Mouse (Mus musculus): ENCODE data around the gene Pgbd1. TPM values are rescaled to one million over a fixed set of nuclear protein-coding genes. Genes with fewer than 3 reads are reported as not detected.

The Pgbd1 gene
- total RNA-seq, 2 experiments from 2014 or later, result 1.1 to 1.6 TPM

Small RNAs within 50 kb of the gene (microRNA-seq; reads per million reads assigned to microRNA genes)
- gene Mir1896 (0 to 0.39 reads per million in 2 experiments), gene Mir6942 (0.20 to 0.25 reads per million in 2 experiments)

Other genes starting within 250 kb of the Pgbd1 start
- gene Gpx5, start 148.3 kb downstream of the Pgbd1 start, total RNA-seq (2021), result not detected
- gene Gpx6, start 128.9 kb downstream of the Pgbd1 start, total RNA-seq (2021), result not detected
- gene Olfr1367, start 94.1 kb downstream of the Pgbd1 start, total RNA-seq (2021), result not detected
- gene Zscan12, start 78.2 kb downstream of the Pgbd1 start, total RNA-seq (2021), result 1 to 10 TPM; 8.6 TPM
- gene Zkscan3, start 38.3 kb downstream of the Pgbd1 start, total RNA-seq (2021), result 10 to 100 TPM; 36.9 to 41.3 TPM
- gene Zscan26, start 12.7 kb upstream of the Pgbd1 start, total RNA-seq (2021), result 10 to 100 TPM; 54.4 to 55.9 TPM
- gene Nkapl, start 27.5 kb upstream of the Pgbd1 start, total RNA-seq (2021), result under 1 TPM; 0.57 to 0.96 TPM
- gene Zkscan4, start 37.8 kb upstream of the Pgbd1 start, total RNA-seq (2021), result 1 to 10 TPM; 5.9 to 6.6 TPM
- gene Gm10065, start 38.4 kb upstream of the Pgbd1 start, total RNA-seq (2021), result not detected
- gene AK157302, start 54.2 kb upstream of the Pgbd1 start, total RNA-seq (2021), result 10 to 100 TPM; 20.5 to 23.0 TPM
- gene Gm11273, start 60.4 kb upstream of the Pgbd1 start, total RNA-seq (2021), result 10 to 100 TPM; 56.7 to 70.9 TPM
- 10 to 100 TPM; 16.8 to 18.7 TPM for gene Zkscan8, start 90.1 kb upstream of the Pgbd1 start, total RNA-seq (2021)
- not detected for gene Olfr1366, start 101.8 kb upstream of the Pgbd1 start, total RNA-seq (2021)
- gene Olfr1535, start 118.8 kb upstream of the Pgbd1 start, total RNA-seq (2021), result not detected
- gene Olfr1364, start 140.7 kb upstream of the Pgbd1 start, total RNA-seq (2021), result not detected
- gene Olfr1362, start 173.0 kb upstream of the Pgbd1 start, total RNA-seq (2021), result not detected
- gene Olfr11, start 201.5 kb upstream of the Pgbd1 start, total RNA-seq (2021), result not detected
- not detected for gene Olfr1361, start 222.3 kb upstream of the Pgbd1 start, total RNA-seq (2021)
- not detected for gene Olfr1360, start 236.3 kb upstream of the Pgbd1 start, total RNA-seq (2021)